Mouse (Mus musculus): ENCODE measurements around the gene Haspin.

The Haspin gene

DNA sequence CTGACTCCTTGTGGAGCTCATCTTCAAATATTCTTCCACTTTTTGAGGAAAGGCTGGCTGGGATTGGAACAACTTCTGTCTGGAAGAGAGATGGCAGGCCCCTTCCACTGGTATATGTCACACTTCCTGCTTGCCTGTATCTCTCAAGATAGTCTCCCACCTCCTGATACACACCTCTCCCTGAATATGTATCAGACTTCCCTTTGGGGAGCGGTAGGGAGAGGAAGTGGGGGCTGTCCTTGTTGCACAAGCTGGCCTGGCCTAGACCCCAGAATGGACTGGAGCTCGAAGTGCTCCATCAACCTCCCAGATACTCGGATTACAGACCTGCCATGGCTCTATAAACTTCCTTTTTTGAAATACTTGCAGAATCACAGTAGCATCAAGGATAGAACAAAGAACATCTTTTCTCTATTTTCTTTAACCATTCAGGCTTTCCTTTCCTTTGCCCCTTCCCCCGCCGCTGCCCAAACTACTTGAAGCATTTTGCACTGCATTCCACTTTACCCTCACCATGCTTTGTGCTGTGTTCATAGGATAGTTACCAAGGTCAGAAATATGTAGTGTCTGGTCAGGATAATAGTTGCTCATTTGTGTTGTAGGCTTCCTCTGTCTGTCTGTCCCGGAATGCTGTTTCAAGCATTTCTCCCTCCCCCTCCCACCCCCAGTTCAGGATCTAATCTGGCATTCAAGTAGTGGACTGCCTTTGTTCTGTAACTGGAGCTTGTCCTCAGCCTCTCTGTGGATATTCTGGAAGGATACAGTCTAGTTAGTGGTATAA is 50.2 kb downstream of the Haspin start:
- in situ Hi-C loops (cut with MseI, MboI): no loop called here
